Mouse (Mus musculus): ENCODE results near the gene Cfap74. TPM values are rescaled to one million over a fixed set of nuclear protein-coding genes. Genes with fewer than 3 reads are reported as not detected.
A peak's percentile ranks its signal among the peaks of the same experiment; 100 is the strongest.
"Not testable (repeated sequence)": the region's sequence is repeated elsewhere in the genome, so short reads cannot be mapped to it uniquely, and the experiment has no call there.

Cfap74 gene
- polyA plus RNA-seq, 1 experiment from 2014 or later = 1.4 TPM

- peak; percentile 59 for ATAC-seq
- no peak for TF ChIP-seq CTCF (IDR thresholded peaks at IDR 0.05)
- no peak for TF ChIP-seq EP300 (IDR thresholded peaks at IDR 0.05)
- WGBS = 67% methylated on average over 18 of the region's 18 CpGs
- Histone ChIP-seq H3K27me3 (replicated peaks; ENCODE audit: insufficient read depth, low read length) (no peaks in the 10 kb centered on the region), H3K36me3 (ENCODE audit: insufficient read depth, low read length) (no peaks in the 10 kb centered on the region), H3K4me2 (replicated peaks; ENCODE audit: low read depth, low read length) (peak overlapping the region; percentile 59), H3K4me1 (ENCODE audit: insufficient read depth, low read depth, low read length) (peaks cover 4% of the 10 kb centered on the region; the same call in 1 of the 2 replicates), H3K9ac (replicated peaks; ENCODE audit: low read depth) (no peak overlapping the region), H3K4me3 (ENCODE audit: low read depth, low read length) (no peak overlapping the region), H3K27ac (ENCODE audit: low read length) (no peak overlapping the region), H3K9me3 (ENCODE audit: low read length) (no peaks in the 10 kb centered on the region)
- DNase-seq (ENCODE audit: low spot score) = no peak
Observed at GRCm38 (mm10) chr4:155469590-155470262, 60.7 kb downstream of the Cfap74 start.

DNA sequence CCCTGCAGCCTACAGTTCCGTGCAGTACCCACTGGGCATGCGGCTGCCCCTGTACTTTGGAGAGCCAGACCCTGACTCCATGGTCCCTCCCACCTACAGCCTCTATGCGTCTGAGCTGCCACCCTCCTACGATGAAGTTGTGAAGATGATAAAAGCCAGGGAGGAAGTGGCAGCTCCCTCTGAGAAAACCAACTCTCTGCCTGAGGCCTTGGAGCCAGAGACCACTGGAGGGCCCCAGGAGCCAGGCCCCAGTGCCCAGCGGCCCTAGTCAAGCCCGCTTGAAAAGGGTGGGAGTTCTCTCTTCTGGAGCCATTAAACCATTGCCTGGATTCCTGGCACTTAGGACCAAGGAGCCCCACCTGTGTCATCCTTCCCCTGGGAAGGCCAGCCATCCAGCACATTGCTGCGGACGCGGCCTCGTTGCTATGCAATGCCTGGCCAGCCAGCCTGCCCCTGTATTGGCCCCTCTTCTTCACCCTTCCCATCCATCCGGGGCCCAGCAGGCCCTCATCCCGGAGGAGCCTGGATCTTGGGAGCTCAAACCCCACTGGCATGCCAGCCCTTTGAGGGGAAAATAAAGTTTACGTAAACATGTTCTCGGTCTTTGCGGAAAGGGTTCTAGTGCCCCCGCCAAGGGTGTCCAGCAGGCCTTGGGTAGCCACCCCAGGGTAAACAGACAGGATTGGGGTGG lies 61.4 kb downstream of the Cfap74 start:
- TF ChIP-seq EP300 (IDR thresholded peaks at IDR 0.05) (no peak), CTCF (IDR thresholded peaks at IDR 0.05) (no peak)
- Histone ChIP-seq H3K4me1 (ENCODE audit: insufficient read depth, low read depth, low read length) (peaks cover 4% of the 10 kb centered on the region; the same call in 1 of the 2 replicates), H3K27ac (ENCODE audit: low read length) (no peak overlapping the region), H3K27me3 (replicated peaks; ENCODE audit: insufficient read depth, low read length) (no peaks in the 10 kb centered on the region), H3K4me3 (ENCODE audit: low read depth, low read length) (no peak overlapping the region), H3K9me3 (ENCODE audit: low read length) (no peaks in the 10 kb centered on the region), H3K4me2 (replicated peaks; ENCODE audit: low read depth, low read length) (no peak overlapping the region), H3K36me3 (ENCODE audit: insufficient read depth, low read length) (no peaks in the 10 kb centered on the region), H3K9ac (replicated peaks; ENCODE audit: low read depth) (no peak overlapping the region)
- WGBS = 77% methylated on average over 16 of the region's 16 CpGs
- DNase-seq (ENCODE audit: low spot score) = no peak
- ATAC-seq = no peak

DNA sequence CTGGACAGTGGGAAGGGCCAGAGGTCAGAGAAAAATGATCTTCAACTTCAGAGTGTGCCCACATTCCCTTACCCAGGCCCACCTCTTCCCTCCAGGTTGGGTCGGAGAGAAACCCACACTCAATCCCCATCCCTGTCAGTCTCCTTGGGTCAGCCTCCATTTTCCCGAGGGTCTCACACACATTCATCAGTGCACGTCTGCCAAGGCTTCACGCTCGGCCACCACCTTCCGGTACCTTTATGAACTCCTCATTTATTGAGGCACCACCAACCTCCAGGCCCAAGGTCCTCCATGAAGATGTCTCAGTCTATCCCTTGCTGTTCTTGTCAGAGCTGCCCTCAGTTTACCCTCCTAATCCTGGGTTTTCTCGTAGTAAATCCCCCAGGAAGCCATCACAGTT lies 62.0 kb downstream of the Cfap74 start:
- DNase-seq (ENCODE audit: low spot score) (no peak), ATAC-seq (no peak)
- Histone ChIP-seq H3K9me3 (ENCODE audit: low read length) (no peaks in the 10 kb centered on the region), H3K9ac (replicated peaks; ENCODE audit: low read depth) (no peak overlapping the region), H3K4me2 (replicated peaks; ENCODE audit: low read depth, low read length) (no peak overlapping the region), H3K4me3 (ENCODE audit: low read depth, low read length) (no peak overlapping the region), H3K4me1 (ENCODE audit: insufficient read depth, low read depth, low read length) (peaks cover 4% of the 10 kb centered on the region; the same call in 1 of the 2 replicates), H3K27ac (ENCODE audit: low read length) (no peak overlapping the region), H3K36me3 (ENCODE audit: insufficient read depth, low read length) (no peaks in the 10 kb centered on the region), H3K27me3 (replicated peaks; ENCODE audit: insufficient read depth, low read length) (no peaks in the 10 kb centered on the region)
- TF ChIP-seq CTCF (IDR thresholded peaks at IDR 0.05) (no peak), EP300 (IDR thresholded peaks at IDR 0.05) (no peak)
- 85% methylated on average over 7 of the region's 7 CpGs for WGBS

DNA sequence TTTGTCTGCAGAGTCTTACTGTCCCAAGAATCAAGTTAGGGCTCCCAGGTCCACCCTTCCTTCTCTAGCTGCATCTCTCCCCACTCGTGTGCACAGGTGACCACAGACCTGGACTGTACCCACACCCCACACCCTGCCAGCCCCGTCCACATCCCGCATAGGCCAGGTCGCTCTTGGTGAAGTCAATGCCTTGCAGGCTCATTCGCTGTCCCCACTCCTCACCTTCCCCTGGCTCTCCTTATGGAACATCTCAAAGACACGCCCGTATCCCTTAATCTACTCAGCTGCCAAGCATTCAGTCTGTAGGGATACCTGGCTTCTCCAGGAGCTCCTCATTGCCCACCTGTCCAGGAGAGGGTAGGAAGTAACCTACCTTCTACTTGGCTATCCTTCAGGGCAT lies 62.4 kb downstream of the Cfap74 start:
- WGBS = 82% methylated on average over 7 of the region's 7 CpGs

DNA sequence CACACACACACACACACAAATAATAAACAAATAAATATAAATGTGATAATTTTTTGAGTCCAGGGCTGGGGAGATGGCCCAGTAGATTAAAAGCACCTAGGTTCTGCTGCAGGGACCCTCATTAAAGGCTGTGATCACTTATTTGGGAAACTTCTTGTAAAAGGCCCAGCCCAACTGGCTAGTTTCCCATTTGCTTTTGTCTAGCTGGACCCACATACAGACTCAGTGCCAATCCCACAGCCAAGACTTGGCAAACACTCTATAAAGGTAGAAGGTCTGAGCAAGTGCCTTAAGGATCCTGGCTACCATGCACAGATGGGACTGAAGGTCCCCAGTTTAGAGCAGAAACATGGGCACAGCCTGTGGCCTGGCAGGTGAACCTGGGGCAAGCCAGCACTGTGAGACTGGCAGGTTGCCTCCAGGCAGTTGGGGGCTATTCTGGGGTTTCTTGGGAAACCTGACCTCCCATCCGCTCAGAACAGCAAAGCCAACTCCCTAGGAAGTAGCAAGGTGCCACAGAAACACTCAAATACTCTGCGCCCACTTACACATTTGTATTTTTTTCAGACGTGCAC lies 63.8 kb downstream of the Cfap74 start:
- H3K4me2 ChIP-seq (replicated peaks; ENCODE audit: low read depth, low read length) = no peak overlapping the region
- no peak overlapping the region for H3K4me3 ChIP-seq (ENCODE audit: low read depth, low read length)
- no peak overlapping the region for H3K9ac ChIP-seq (replicated peaks; ENCODE audit: low read depth)
- no peak for ATAC-seq
- H3K27me3 ChIP-seq (replicated peaks; ENCODE audit: insufficient read depth, low read length) = no peaks in the 10 kb centered on the region
- no peak overlapping the region for H3K27ac ChIP-seq (ENCODE audit: low read length)
- H3K4me1 ChIP-seq (ENCODE audit: insufficient read depth, low read depth, low read length) = peaks cover 4% of the 10 kb centered on the region; the same call in 1 of the 2 replicates
- no peak for DNase-seq (ENCODE audit: low spot score)
- H3K36me3 ChIP-seq (ENCODE audit: insufficient read depth, low read length) = no peaks in the 10 kb centered on the region
- 62% methylated on average over 3 of the region's 3 CpGs for WGBS
- no peaks in the 10 kb centered on the region for H3K9me3 ChIP-seq (ENCODE audit: low read length)
- TF ChIP-seq EP300 (IDR thresholded peaks at IDR 0.05) (no peak), CTCF (IDR thresholded peaks at IDR 0.05) (no peak)

More for the DNA sequence above, 62.4 kb downstream of the Cfap74 start:
- no peak overlapping the region for H3K27ac ChIP-seq (ENCODE audit: low read length)
- TF ChIP-seq EP300 (IDR thresholded peaks at IDR 0.05) = no peak
- no peak for TF ChIP-seq CTCF (IDR thresholded peaks at IDR 0.05)
- no peak overlapping the region for H3K4me3 ChIP-seq (ENCODE audit: low read depth, low read length)
- no peaks in the 10 kb centered on the region for H3K27me3 ChIP-seq (replicated peaks; ENCODE audit: insufficient read depth, low read length)
- H3K4me1 ChIP-seq (ENCODE audit: insufficient read depth, low read depth, low read length) = peaks cover 4% of the 10 kb centered on the region; the same call in 1 of the 2 replicates
- no peak overlapping the region for H3K4me2 ChIP-seq (replicated peaks; ENCODE audit: low read depth, low read length)
- ATAC-seq = no peak
- H3K9me3 ChIP-seq (ENCODE audit: low read length) = no peaks in the 10 kb centered on the region
- DNase-seq (ENCODE audit: low spot score) = no peak
- H3K9ac ChIP-seq (replicated peaks; ENCODE audit: low read depth) = no peak overlapping the region
- no peaks in the 10 kb centered on the region for H3K36me3 ChIP-seq (ENCODE audit: insufficient read depth, low read length)

DNA sequence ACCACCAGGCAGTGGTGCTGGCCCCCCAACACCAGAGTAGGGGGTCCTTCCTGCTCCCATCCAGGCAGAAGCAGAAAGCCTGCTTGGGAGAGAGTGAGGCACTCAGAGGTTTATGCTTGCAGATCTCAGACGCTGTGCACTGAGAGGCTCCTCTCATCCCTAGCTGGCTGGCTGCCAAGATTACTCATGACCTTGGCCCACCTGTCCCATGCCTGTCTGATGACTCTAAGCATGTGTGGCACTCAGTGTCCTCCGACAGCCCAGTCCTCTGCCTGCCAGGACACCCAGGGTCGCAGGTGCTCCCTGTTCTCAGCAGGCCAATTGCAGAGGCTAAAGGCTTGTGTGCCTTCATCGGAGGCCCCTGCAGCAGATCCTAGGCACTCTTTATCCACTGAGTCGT lies 64.3 kb downstream of the Cfap74 start:
- Histone ChIP-seq H3K4me2 (replicated peaks; ENCODE audit: low read depth, low read length) (no peak overlapping the region), H3K9me3 (ENCODE audit: low read length) (no peaks in the 10 kb centered on the region), H3K27me3 (replicated peaks; ENCODE audit: insufficient read depth, low read length) (no peaks in the 10 kb centered on the region), H3K36me3 (ENCODE audit: insufficient read depth, low read length) (no peaks in the 10 kb centered on the region), H3K27ac (ENCODE audit: low read length) (no peak overlapping the region), H3K4me1 (ENCODE audit: insufficient read depth, low read depth, low read length) (peaks cover 4% of the 10 kb centered on the region; the same call in 1 of the 2 replicates), H3K9ac (replicated peaks; ENCODE audit: low read depth) (no peak overlapping the region), H3K4me3 (ENCODE audit: low read depth, low read length) (no peak overlapping the region)
- WGBS = 33% methylated on average over 5 of the region's 5 CpGs
- DNase-seq (ENCODE audit: low spot score) = no peak
- no peak for TF ChIP-seq CTCF (IDR thresholded peaks at IDR 0.05)
- no peak for TF ChIP-seq EP300 (IDR thresholded peaks at IDR 0.05)
- ATAC-seq = no peak

GRCm38 (mm10) chr4:155473796-155474195 lies 64.8 kb downstream of the Cfap74 start:
- H3K4me3 ChIP-seq (ENCODE audit: low read depth, low read length); H3K4me1 ChIP-seq (ENCODE audit: insufficient read depth, low read depth, low read length); H3K36me3 ChIP-seq (ENCODE audit: insufficient read depth, low read length); H3K27me3 ChIP-seq (replicated peaks; ENCODE audit: insufficient read depth, low read length); ATAC-seq; H3K9me3 ChIP-seq (ENCODE audit: low read length); H3K27ac ChIP-seq (ENCODE audit: low read length); H3K9ac ChIP-seq (replicated peaks; ENCODE audit: low read depth); DNase-seq (ENCODE audit: low spot score); H3K4me2 ChIP-seq (replicated peaks; ENCODE audit: low read depth, low read length): not testable (repeated sequence)
- 37% methylated on average over 2 of the region's 2 CpGs for WGBS
